Comparison of ENCODE assay signal across 8 mouse cellular contexts in the genomic region with DNA sequence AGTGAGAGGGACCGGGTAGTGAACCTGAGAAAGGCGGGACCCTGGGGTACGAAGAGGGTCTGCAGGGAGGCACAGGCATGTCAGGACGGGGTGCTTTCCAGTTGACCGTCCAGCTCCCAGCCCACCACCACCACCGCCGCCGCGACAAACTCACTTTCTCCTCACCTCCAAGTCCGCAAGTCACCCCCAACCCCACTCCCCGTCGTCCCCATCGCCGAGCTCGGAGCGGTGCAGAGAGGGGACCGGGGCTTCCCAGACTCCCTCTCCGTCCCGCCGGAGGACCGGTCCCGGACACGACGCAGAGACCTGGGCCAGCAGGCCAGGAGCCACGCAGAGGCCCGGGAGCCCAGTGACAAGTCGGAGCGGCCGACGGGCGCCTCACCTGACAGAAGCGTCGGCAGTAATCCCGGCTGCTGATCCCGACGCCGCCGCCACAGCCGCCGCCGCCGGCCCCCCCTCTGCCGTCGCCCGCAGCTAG. TPM values are rescaled to one million over a fixed set of nuclear protein-coding genes. Genes with fewer than 3 reads are reported as not detected.
DNase-seq lines count a peak whose midpoint lies in the region; ATAC-seq and TF ChIP-seq lines count a peak whose summit lies in the region.

No protein-coding gene starts in this region.

- H3K36me3 ChIP-seq in heart, postnatal 0 days (replicated peaks; ENCODE audit: control insufficient read depth, insufficient read depth, low read length), result peaks cover 16% of the 10 kb centered on the region

- no peaks in the 10 kb centered on the region for H3K27me3 ChIP-seq in heart, postnatal 0 days (ENCODE audit: control insufficient read depth, insufficient read depth, low read length)

- H3K4me3 ChIP-seq in brown adipose tissue, adult 24 weeks (ENCODE audit: insufficient read depth, low read depth, low read length), result peak overlapping the region; percentile 75
- peak overlapping the region; percentile 95 for H3K4me3 ChIP-seq in heart, postnatal 0 days (ENCODE audit: low read depth, low read length)

- peak overlapping the region; percentile 82 for H3K4me2 ChIP-seq in heart, postnatal 0 days (ENCODE audit: low read depth, low read length)

- peaks cover 2% of the 10 kb centered on the region; the same call in 1 of the 2 replicates for H3K4me1 ChIP-seq in brown adipose tissue, adult 24 weeks (ENCODE audit: control insufficient read depth, insufficient read depth, insufficient read length, low read length)
- H3K4me1 ChIP-seq in heart, postnatal 0 days (ENCODE audit: control insufficient read depth, insufficient read depth), result peaks cover 6% of the 10 kb centered on the region

- no peak; the same call in 1 of the 2 replicates for TF ChIP-seq EP300 in heart, postnatal 0 days (IDR thresholded peaks at IDR 0.05; ENCODE audit: low read depth)

- H3K27ac ChIP-seq in brown adipose tissue, adult 24 weeks (replicated peaks; ENCODE audit: low read depth, low read length), result peak overlapping the region; percentile 55
- peak overlapping the region; percentile 96 for H3K27ac ChIP-seq in heart, postnatal 0 days (ENCODE audit: low read depth)

- peak overlapping the region; percentile 95 for H3K9ac ChIP-seq in heart, postnatal 0 days (replicated peaks; ENCODE audit: low read depth, low read length)

- no peaks in the 10 kb centered on the region for H3K9me3 ChIP-seq in heart, postnatal 0 days (replicated peaks; ENCODE audit: control insufficient read depth, low read length)

- TF ChIP-seq CTCF in heart, postnatal 0 days (IDR thresholded peaks at IDR 0.05; ENCODE audit: low read depth), result no peak

- WGBS in heart, postnatal 0 days, result under 1% methylated on average over 44 of the region's 45 CpGs

- ATAC-seq in heart, postnatal 0 days (ENCODE audit: insufficient read depth, low read depth), result peak; percentile 17
- ATAC-seq in megakaryocyte-erythroid progenitor cell, adult 5-6 weeks (replicated peaks; ENCODE audit: low FRiP score, low TSS enrichment, poor library complexity, severe bottlenecking), result peak; percentile 14

- DNase-seq in layer of hippocampus, adult 9-10 months (ENCODE audit: low spot score), result peak; percentile 7
- DNase-seq in layer of hippocampus, postnatal 10 days (ENCODE audit: low spot score in 2 of 2), result no peak
- DNase-seq in heart, postnatal 0 days (ENCODE audit: low spot score), result peak; percentile 11
- DNase-seq in MN1 (ENCODE audit: low spot score), result no peak
- no peak for DNase-seq in cerebellum, adult 11-12 months
- no peak for DNase-seq in thymus, postnatal 10 days (ENCODE audit: low spot score in 2 of 2)

RNA-seq across cellular contexts. Expression of gene Zfp654, which starts 0.3 kb away (rescaled TPM):
- total RNA-seq in layer of hippocampus, postnatal 10 days (2021), result 10 to 100 TPM; 13.1 to 14.1 TPM
- polyA plus RNA-seq in brown adipose tissue, adult 24 weeks (2012; ENCODE audit: insufficient read depth, insufficient read length, missing spikeins), result 4.7 and 6.2 TPM in 2 replicates
- 5.4 and 8.9 TPM in 2 replicates for total RNA-seq in heart, postnatal 0 days (2014; rRNA removed; ENCODE audit: low replicate concordance)
- polyA plus RNA-seq in heart, postnatal 0 days (2015; fragmentation: Nextera tagmentation; extraction: Ambion mirVana), result 3.0 and 3.3 TPM in 2 replicates
- 15.7 and 20.7 TPM in 2 replicates for total RNA-seq in megakaryocyte-erythroid progenitor cell, adult 5-6 weeks (2014; fragmentation: Nextera tagmentation)
- total RNA-seq in megakaryocyte-erythroid progenitor cell, adult 5-6 weeks (2017), result 18.2 and 25.3 TPM in 2 replicates

RNA-seq across cellular contexts. Expression of gene Cggbp1, which starts 0.7 kb away (rescaled TPM):
- 10 to 100 TPM; 58.8 to 62.9 TPM for total RNA-seq in layer of hippocampus, postnatal 10 days (2021)
- 36.9 and 40.2 TPM in 2 replicates for polyA plus RNA-seq in brown adipose tissue, adult 24 weeks (2012; ENCODE audit: insufficient read depth, insufficient read length, missing spikeins)
- 28.9 and 29.6 TPM in 2 replicates for total RNA-seq in heart, postnatal 0 days (2014; rRNA removed; ENCODE audit: low replicate concordance)
- polyA plus RNA-seq in heart, postnatal 0 days (2015; fragmentation: Nextera tagmentation; extraction: Ambion mirVana), result 27.5 and 29.5 TPM in 2 replicates
- total RNA-seq in megakaryocyte-erythroid progenitor cell, adult 5-6 weeks (2014; fragmentation: Nextera tagmentation), result 43.1 and 49.6 TPM in 2 replicates
- 56.0 and 66.2 TPM in 2 replicates for total RNA-seq in megakaryocyte-erythroid progenitor cell, adult 5-6 weeks (2017)

Comparison
In these comparisons a context has a peak if more than half of its experiments do, and no peak if none do; other contexts are left out.
1. DNase-seq: peak in layer of hippocampus, adult 9-10 months (single experiment) and heart, postnatal 0 days (single experiment); none in layer of hippocampus, postnatal 10 days (0 of 2), MN1 (single experiment), cerebellum, adult 11-12 months (single experiment) and thymus, postnatal 10 days (0 of 2).